Mouse (Mus musculus) stomach, embryonic 14.5 days (tissue): ENCODE data around the gene Camk2b. TPM values are rescaled to one million over a fixed set of nuclear protein-coding genes. Genes with fewer than 3 reads are reported as not detected.
"Not testable (repeated sequence)": the region's sequence is repeated elsewhere in the genome, so short reads cannot be mapped to it uniquely, and the experiment has no call there.

Experiments
- ATAC-seq: fragments of 200-750 bp; cut with Nextera tagmentation; 2 replicates; pipeline ENCODE4 v1.8.0; 2017; ENCODE audit warnings: low read depth, moderate TSS enrichment; ENCODE audit not compliant: insufficient number of reproducible peaks, insufficient read depth, low FRiP score
- H3K27ac ChIP-seq: fragments of 300-500 bp; sonication (generic); 2 replicates; pipeline ENCODE4 v1.5.1; 2014; ENCODE audit warnings: mild to moderate bottlenecking, low read length, moderate library complexity, mixed read lengths
- H3K27me3 ChIP-seq: fragments of 300-500 bp; sonication (generic); 2 replicates; pipeline ENCODE4 v1.6.1; 2014; ENCODE audit warnings: low read length, control low read depth, mixed read lengths; ENCODE audit not compliant: control insufficient read depth, insufficient read depth
- H3K36me3 ChIP-seq: fragments of 300-500 bp; sonication (generic); 2 replicates; pipeline ENCODE4 v1.6.1; 2014; ENCODE audit warnings: mild to moderate bottlenecking, control low read depth, low read length, moderate library complexity, mixed read lengths; ENCODE audit not compliant: control insufficient read depth, insufficient read depth
- H3K4me1 ChIP-seq: fragments of 300-500 bp; sonication (generic); 2 replicates; pipeline ENCODE4 v1.6.1; 2014; ENCODE audit warnings: low read length, control low read depth, mixed read lengths; ENCODE audit not compliant: control insufficient read depth, insufficient read depth
- H3K4me2 ChIP-seq: fragments of 300-500 bp; sonication (generic); replicated peaks from 2 replicates; pipeline ENCODE4 v1.6.1; 2014; ENCODE audit warnings: low read depth, low read length, control low read depth
- H3K4me3 ChIP-seq: fragments of 300-500 bp; sonication (generic); 2 replicates; pipeline ENCODE4 v1.5.1; 2014; ENCODE audit warnings: low read depth, low read length, control low read depth
- H3K9ac ChIP-seq: fragments of 300-500 bp; sonication (generic); replicated peaks from 2 replicates; pipeline ENCODE4 v1.6.1; 2014; ENCODE audit warnings: low read depth, mild to moderate bottlenecking, control low read depth, low read length, moderate library complexity, mixed read lengths
- H3K9me3 ChIP-seq: fragments of 300-500 bp; sonication (generic); 2 replicates; pipeline ENCODE4 v1.6.1; 2016; ENCODE audit warnings: low read depth, low read length, control low read depth; ENCODE audit not compliant: control insufficient read depth
- WGBS: fragments of 180-500 bp; shearing (Covaris S2); extraction: QIAGEN DNeasy Blood & Tissue Kit; methylation state at CpG from one replicate; pipeline ENCODE4 v1.1.7; 2014; 5-methylcytosine and 5-hydroxymethylcytosine counted together
- polyA plus RNA-seq: library from polyadenylated mRNA; unstranded; fragments of >200 nt; fragmentation: Nextera tagmentation; extraction: Ambion mirVana; gene quantifications from 2 replicates; pipeline ENCODE4 v1.2.1, GENCODE M21; 2014

The Camk2b gene
- polyA plus RNA-seq, 1 experiment from 2014 or later: 2.5 TPM

GRCm38 (mm10) chr11:6015011-6015431 lies 51.1 kb downstream of the Camk2b start:
- no peaks in the 10 kb centered on the region for H3K4me1 ChIP-seq
- no peak overlapping the region for H3K4me2 ChIP-seq
- H3K36me3 ChIP-seq: no peaks in the 10 kb centered on the region
- H3K27ac ChIP-seq: no peak overlapping the region
- no peak for ATAC-seq
- H3K27me3 ChIP-seq: no peaks in the 10 kb centered on the region
- no peak overlapping the region for H3K4me3 ChIP-seq
- no peak overlapping the region for H3K9ac ChIP-seq
- 76% methylated on average over 6 of the region's 6 CpGs for WGBS
- H3K9me3 ChIP-seq: no peaks in the 10 kb centered on the region

DNA sequence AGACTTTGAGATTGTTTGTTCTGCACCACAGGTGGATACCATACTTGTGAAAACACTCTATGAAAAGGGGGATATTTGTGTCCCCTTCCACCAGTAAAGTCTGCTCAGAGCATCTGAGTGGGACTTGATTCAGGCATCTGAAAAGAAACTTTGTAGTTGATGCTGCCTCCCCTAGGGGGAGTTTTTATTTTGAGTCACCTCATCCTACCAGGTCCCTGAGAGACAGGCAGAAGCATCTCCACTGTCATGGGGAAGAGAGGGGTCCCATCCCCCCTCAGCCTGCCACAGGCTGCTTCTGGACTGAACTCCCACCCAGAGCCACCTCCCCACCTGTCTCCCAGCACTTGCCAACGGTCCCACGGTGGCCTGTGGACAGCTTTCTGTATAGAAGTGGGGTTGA lies 52.8 kb downstream of the Camk2b start:
- Histone ChIP-seq H3K27me3 (no peaks in the 10 kb centered on the region), H3K4me3 (no peak overlapping the region), H3K36me3 (no peaks in the 10 kb centered on the region), H3K4me1 (no peaks in the 10 kb centered on the region), H3K4me2 (no peak overlapping the region), H3K9me3 (no peaks in the 10 kb centered on the region), H3K27ac (no peak overlapping the region), H3K9ac (no peak overlapping the region)
- 47% methylated on average over 2 of the region's 2 CpGs for WGBS
- ATAC-seq: no peak

DNA sequence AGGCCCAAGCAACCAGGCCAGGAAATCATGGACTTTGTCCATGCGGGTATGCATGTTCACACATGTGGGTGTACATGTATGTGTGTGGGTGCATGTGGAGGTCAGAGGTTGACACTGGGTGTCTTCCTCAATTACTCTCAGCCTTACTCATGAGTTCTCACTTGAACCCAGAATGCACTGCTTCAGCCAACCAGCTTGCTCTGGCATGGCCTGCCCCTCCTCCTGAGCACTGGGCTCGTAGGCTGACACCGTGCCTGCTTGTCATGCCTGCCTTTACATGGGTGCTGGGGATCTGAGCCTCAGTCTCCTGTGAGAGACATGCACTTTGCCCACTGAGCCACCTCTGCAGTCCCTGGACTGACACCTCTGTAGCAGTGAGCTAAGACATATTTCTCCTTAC lies 54.3 kb downstream of the Camk2b start:
- Histone ChIP-seq H3K36me3 (no peaks in the 10 kb centered on the region), H3K27ac (no peak overlapping the region), H3K9me3 (no peaks in the 10 kb centered on the region), H3K4me1 (no peaks in the 10 kb centered on the region), H3K4me2 (no peak overlapping the region), H3K27me3 (no peaks in the 10 kb centered on the region), H3K9ac (no peak overlapping the region), H3K4me3 (no peak overlapping the region)
- WGBS: 96% methylated on average over 3 of the region's 3 CpGs
- ATAC-seq: no peak

- H3K9ac ChIP-seq, H3K4me2 ChIP-seq, H3K4me3 ChIP-seq, H3K9me3 ChIP-seq, H3K27ac ChIP-seq, H3K4me1 ChIP-seq, H3K27me3 ChIP-seq, H3K36me3 ChIP-seq, ATAC-seq: not testable (repeated sequence)
- WGBS: 100% methylated on average over 1 of the region's 18 CpGs
These were observed 55.2 kb downstream of the Camk2b start for GRCm38 (mm10) chr11:6010751-6011482.

DNA sequence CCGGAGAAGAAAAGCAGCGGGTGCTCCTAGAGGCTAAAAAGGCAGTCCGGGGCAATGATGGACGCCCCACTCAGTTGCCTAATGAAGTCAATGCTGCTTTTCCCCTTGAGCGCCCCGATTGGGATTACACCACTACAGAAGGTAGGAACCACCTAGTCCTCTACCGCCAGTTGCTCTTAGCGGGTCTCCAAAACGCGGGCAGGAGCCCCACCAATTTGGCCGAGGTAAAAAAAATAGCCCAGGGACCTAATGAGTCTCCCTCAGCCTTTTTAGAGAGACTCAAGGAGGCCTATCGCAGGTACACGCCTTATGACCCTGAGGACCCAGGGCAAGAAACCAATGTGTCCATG lies 58.4 kb downstream of the Camk2b start:
- H3K36me3 ChIP-seq, H3K9ac ChIP-seq, H3K9me3 ChIP-seq, ATAC-seq, H3K27ac ChIP-seq, H3K4me1 ChIP-seq, H3K27me3 ChIP-seq: not testable (repeated sequence)
- 27% methylated on average over 9 of the region's 13 CpGs for WGBS
- Histone ChIP-seq H3K4me2 (peak overlapping the region; percentile 25; the same call in 1 of the 2 replicates), H3K4me3 (peak overlapping the region; percentile 33; the same call in 1 of the 2 replicates)

DNA sequence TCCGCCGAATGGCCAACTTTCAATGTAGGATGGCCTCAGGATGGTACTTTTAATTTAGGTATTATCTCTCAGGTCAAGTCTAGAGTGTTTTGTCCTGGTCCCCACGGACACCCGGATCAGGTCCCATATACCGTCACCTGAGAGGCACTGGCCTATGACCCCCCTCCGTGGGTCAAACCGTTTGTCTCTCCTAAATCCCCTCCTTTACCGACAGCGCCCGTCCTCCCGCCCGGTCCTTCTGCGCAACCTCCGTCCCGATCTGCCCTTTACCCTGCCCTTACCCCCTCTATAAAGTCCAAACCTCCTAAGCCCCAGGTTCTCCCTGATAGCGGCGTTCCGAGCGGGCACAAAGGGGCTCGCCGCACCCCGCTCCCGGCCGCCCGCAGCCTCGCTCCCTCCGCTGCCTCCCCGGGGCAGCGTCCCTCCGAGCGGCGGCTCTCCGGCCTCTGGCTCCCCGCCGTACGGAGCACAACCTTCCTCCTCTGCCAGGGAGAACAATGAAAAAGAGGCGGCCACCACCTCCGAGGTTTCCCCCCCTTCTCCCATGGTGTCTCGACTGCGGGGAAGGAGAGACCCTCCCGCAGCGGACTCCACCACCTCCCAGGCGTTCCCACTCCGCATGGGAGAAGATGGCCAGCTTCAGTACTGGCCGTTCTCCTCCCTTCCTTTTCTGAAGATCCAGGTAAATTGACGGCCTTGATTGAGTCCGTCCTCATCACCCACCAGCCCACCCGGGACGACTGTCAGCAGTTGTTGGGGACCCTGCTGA lies 59.0 kb downstream of the Camk2b start:
- 7% methylated on average over 22 of the region's 49 CpGs for WGBS
- not testable (repeated sequence) for H3K4me1 ChIP-seq, H3K9me3 ChIP-seq, H3K9ac ChIP-seq, ATAC-seq, H3K27ac ChIP-seq, H3K36me3 ChIP-seq, H3K27me3 ChIP-seq
- Histone ChIP-seq H3K4me2 (peak overlapping the region; percentile 39), H3K4me3 (peak overlapping the region; percentile 33)

GRCm38 (mm10) chr11:6006351-6007009 lies 59.7 kb downstream of the Camk2b start:
- H3K27me3 ChIP-seq, H3K9ac ChIP-seq, H3K36me3 ChIP-seq, H3K27ac ChIP-seq, H3K4me1 ChIP-seq, ATAC-seq, H3K9me3 ChIP-seq: not testable (repeated sequence)
- H3K4me3 ChIP-seq: peak overlapping the region; percentile 33
- H3K4me2 ChIP-seq: peak overlapping the region; percentile 39
- 2% methylated on average over 36 of the region's 44 CpGs for WGBS

GRCm38 (mm10) chr11:6005374-6006043 lies 60.7 kb downstream of the Camk2b start:
- not testable (repeated sequence) for ATAC-seq, H3K9ac ChIP-seq, H3K27me3 ChIP-seq, H3K9me3 ChIP-seq, H3K36me3 ChIP-seq, H3K27ac ChIP-seq, H3K4me2 ChIP-seq, H3K4me3 ChIP-seq
- H3K4me1 ChIP-seq: peaks cover 16% of the 10 kb centered on the region
- 16% methylated on average over 1 of the region's 4 CpGs for WGBS
